Mouse (Mus musculus) left cerebral cortex, postnatal 10 days (tissue): ENCODE results near the gene Eif3d. TPM values are rescaled to one million over a fixed set of nuclear protein-coding genes. Genes with fewer than 3 reads are reported as not detected.
A peak's percentile ranks its signal among the peaks of the same experiment; 100 is the strongest.

Source experiments
- DNase-seq, 2 experiments: peaks; one replicate each; pipeline ENCODE4 v3.0.0; 2021 to 2022; ENCODE audit warnings: low spot score in 2 of 2, mixed read lengths in 1 of 2; ENCODE audit errors: extremely low spot score in 1 of 2
- intact Hi-C: fragments of 180-260 bp; cut with DNase I; formaldehyde crosslinking; loops from one replicate; pipeline ENCODE4 v1.15.1; 2025
- total RNA-seq, 2 experiments: library from RNA; stranded (reverse); gene quantifications; 2 replicates each; pipeline ENCODE4 v1.2.3; 2021

Gene Eif3d
- total RNA-seq, 2 experiments from 2014 or later, result 115 to 116 TPM

DNA sequence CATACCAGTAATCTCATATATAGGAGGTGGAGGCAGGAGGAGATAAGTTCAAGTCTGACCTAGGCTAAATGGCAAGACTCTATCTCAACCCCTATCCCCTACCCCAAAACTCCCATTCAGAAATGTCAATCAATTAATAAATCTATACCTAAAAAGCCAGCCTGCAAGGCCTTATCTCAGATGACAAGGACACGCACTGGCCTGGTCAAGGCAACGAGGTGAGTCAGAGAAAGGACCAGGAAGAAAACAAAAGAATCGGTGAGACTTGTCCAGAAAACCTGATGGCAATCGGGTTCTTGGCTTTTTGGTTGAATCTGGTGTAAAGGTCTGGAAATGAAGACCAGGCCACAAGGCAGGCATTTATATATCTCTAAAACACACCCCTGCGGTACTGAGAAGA is 43.7 kb downstream of the Eif3d start:
- no peak for DNase-seq
- intact Hi-C loops, result no loop called here

DNA sequence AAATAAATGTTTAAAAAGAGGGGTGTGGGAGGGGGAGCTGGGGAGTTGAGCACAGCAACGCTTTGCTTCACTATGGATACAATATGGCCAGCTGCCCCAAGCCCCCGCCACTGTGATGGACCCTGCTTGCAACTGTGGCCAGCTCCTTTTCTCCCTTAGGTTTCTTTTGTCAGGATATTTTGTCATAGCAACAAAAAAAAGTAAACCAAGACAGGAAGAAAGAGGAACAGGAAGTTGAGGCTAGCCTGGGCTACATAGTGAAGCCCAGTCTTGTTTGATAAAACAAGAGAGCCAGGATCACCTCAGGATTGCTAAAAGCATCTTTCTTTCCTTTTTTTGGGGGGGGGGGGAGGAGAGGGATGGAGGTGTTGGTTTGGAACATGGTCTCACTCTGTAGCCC is 45.4 kb downstream of the Eif3d start:
- no peak for DNase-seq
- intact Hi-C loops, result no loop called here

GRCm38 (mm10) chr15:77923267-77924035 is 47.2 kb downstream of the Eif3d start:
- DNase-seq, result no peak
- intact Hi-C loops, result no loop called here

- DNase-seq, result no peak
- intact Hi-C loops, result no loop called here
Measured at GRCm38 (mm10) chr15:77922710-77923109, 47.9 kb downstream of the Eif3d start.

GRCm38 (mm10) chr15:77921636-77922035 is 49.0 kb downstream of the Eif3d start:
- intact Hi-C loops, result no loop called here
- DNase-seq, result no peak

DNA sequence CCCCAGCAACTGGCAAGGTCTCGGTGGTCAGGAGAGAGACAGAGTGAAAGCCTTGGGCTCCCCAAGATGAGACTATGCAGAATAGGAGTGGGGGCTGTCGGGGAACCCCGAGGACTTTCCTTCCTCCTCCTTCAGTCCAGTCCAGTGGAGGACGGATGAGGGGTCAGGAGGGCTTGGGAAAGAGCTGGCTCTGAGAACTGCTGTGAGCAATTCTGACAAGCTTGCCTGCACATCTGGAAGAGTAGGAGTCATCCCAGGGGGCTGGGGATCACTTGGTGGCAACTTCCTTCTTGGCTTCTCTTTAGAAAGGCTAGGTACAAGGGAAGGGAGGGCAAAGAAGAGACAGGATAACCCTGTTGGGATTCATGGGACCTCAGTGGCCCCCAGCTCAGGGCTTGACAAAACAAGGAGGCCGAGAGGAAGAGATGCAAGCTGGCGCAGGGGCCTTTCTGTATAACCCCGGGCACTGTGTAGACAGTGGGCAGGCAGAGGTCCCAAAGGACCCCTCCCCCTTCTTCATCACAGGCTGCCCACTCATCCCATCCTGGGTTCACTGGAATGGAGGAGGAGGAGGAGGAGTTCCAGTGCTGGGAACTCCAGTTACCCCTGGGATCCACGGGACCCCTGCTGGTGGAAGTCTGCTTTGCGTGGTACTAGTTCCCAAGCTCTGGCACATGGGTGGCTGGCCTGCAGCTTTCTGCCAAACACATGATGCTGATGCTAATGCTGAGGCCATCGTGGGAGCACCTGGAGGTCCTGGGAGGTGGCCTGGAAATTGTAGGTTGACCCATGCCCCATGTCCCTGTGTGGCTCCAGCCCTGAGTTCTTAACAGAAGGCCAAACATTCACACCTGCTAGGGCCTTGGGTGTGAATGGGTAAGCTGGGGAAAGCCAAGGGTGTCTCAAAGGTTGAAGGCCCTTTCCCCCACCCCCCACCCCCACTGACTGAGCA is 49.8 kb downstream of the Eif3d start:
- DNase-seq, result peak in 1 of 2 experiments; percentile 69
- intact Hi-C loops, result no loop called here

- intact Hi-C loops, result no loop called here
Measured at GRCm38 (mm10) chr15:77919441-77919840, 51.2 kb downstream of the Eif3d start.

GRCm38 (mm10) chr15:77916851-77917544 is 53.6 kb downstream of the Eif3d start:
- peak; percentile 90 for DNase-seq
- intact Hi-C loops, result loop anchor here (1.0 kb wide), 1 partner anchor 142 kb away; no protein-coding TSS in a partner anchor

More at GRCm38 (mm10) chr15:77919441-77919840, 51.2 kb downstream of the Eif3d start:
- DNase-seq, result no peak

DNA sequence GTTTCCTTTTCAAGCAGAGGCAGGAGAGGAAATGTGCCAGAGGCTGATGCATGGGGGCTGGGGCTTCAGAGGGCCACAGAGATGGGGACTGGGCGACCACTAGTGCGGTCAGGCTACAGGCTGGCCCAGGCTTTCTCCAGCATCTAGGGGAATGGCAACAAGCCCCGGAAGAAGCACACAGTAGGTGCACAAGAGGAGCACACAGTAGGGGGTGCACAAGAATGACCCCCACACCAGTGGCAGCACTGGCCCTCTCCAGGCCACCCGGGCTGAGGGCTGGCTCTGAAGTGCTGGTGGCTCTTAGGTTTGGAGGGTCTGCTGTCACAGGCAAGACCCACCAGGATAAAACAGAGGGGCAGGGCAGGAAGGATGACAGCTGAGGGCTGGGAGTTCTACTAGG is 55.3 kb downstream of the Eif3d start:
- intact Hi-C loops, result no loop called here
- DNase-seq, result no peak

- intact Hi-C loops, result no loop called here
Measured at GRCm38 (mm10) chr15:77914507-77914906, 56.1 kb downstream of the Eif3d start.

GRCm38 (mm10) chr15:77913054-77913453 is 57.6 kb downstream of the Eif3d start:
- intact Hi-C loops, result no loop called here
- DNase-seq, result no peak

More at GRCm38 (mm10) chr15:77914507-77914906, 56.1 kb downstream of the Eif3d start:
- no peak for DNase-seq

DNA sequence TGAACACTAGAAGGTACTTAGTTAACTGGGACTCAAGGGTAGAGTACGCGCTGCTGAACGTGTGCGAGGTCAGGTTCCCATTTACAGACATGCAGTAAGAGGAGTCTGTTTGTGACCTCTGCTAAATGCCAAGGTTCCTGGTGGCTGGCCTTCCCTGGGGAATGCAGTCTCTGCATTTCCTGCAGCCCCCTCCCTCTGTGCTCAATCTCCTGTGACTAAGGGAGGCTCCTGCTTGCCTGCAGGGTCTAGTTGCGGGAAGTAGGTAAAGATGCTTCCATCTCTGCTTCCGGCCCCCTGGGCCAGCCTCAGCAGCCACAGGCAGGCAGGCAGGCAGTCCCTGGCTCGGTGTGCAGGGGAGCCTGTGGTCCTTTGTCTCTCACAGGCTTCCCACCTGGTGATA is 58.0 kb downstream of the Eif3d start:
- intact Hi-C loops, result no loop called here
- DNase-seq, result no peak

DNA sequence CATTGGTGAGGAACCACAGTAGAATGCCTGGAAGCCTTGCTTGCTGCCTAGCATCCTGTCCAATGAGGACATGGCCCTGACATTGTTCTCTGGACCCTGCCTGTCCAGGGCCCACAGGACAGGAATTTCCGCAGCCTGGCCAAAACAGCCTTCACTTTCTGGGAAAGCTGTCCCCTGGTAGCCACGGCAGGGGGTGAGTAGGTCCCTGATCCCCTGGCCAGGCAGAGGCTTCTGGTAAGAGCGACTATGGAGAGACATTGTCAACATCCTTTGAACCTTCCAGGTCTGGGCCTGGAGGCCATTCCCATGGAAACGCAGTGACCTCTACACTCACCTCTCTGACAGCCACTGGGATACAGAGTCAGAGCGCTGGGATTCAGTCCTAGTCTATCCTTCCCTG is 58.6 kb downstream of the Eif3d start:
- peak in 1 of 2 experiments; percentile 71 for DNase-seq
- intact Hi-C loops, result no loop called here

GRCm38 (mm10) chr15:77911065-77911464 is 59.5 kb downstream of the Eif3d start:
- no peak for DNase-seq
- intact Hi-C loops, result no loop called here

Other genes starting within 250 kb of the Eif3d start
- gene Apol9b, start 241.8 kb downstream of the Eif3d start, total RNA-seq, result under 1 TPM in 1 of 2 experiments, not detected in 1; 0.30 TPM
- 1 to 10 TPM in 1 of 2 experiments, under 1 TPM in 1; 0.97 to 1.2 TPM for gene Apol8, start 213.8 kb downstream of the Eif3d start, total RNA-seq
- gene Myh9, start 128.6 kb downstream of the Eif3d start, total RNA-seq, result 10 to 100 TPM; 58.2 to 58.8 TPM
- 100 to 1,000 TPM; 108 to 115 TPM for gene Txn2, start 41.8 kb downstream of the Eif3d start, total RNA-seq
- 10 to 100 TPM; 13.8 to 14.8 TPM for gene Foxred2, start 14.1 kb downstream of the Eif3d start, total RNA-seq
- gene Cacng2, start 149.2 kb upstream of the Eif3d start, total RNA-seq, result 10 to 100 TPM; 53.3 to 55.1 TPM
- gene Ift27, start 203.3 kb upstream of the Eif3d start, total RNA-seq, result 10 to 100 TPM; 39.3 to 39.9 TPM
- gene Pvalb, start 235.6 kb upstream of the Eif3d start, total RNA-seq, result 1 to 10 TPM; 4.4 to 5.0 TPM